Mouse (Mus musculus) lung, postnatal 4 days (tissue): ENCODE results near the gene Pik3c2g.

Experiments
- DNase-seq, 2 experiments: peaks; one replicate each; pipeline ENCODE4 v3.0.0; 2021

Gene Pik3c2g

GRCm38 (mm10) chr6:139738350-139738749 is 151.3 kb downstream of the Pik3c2g start:
- peak in 1 of 2 experiments; percentile 24 for DNase-seq

GRCm38 (mm10) chr6:139742693-139743432 is 155.8 kb downstream of the Pik3c2g start:
- DNase-seq: no peak

GRCm38 (mm10) chr6:139746758-139747479 is 159.9 kb downstream of the Pik3c2g start:
- DNase-seq: no peak

GRCm38 (mm10) chr6:139748091-139748771 is 161.2 kb downstream of the Pik3c2g start:
- DNase-seq: no peak

GRCm38 (mm10) chr6:139750599-139750998 is 163.6 kb downstream of the Pik3c2g start:
- no peak for DNase-seq

- no peak for DNase-seq
Observed at GRCm38 (mm10) chr6:139751022-139751421, 164.0 kb downstream of the Pik3c2g start.

GRCm38 (mm10) chr6:139757876-139758275 is 170.9 kb downstream of the Pik3c2g start:
- no peak for DNase-seq

GRCm38 (mm10) chr6:139760978-139761377 is 174.0 kb downstream of the Pik3c2g start:
- DNase-seq: no peak

GRCm38 (mm10) chr6:139764398-139764797 is 177.4 kb downstream of the Pik3c2g start:
- no peak for DNase-seq

GRCm38 (mm10) chr6:139769744-139770473 is 182.9 kb downstream of the Pik3c2g start:
- DNase-seq: no peak

GRCm38 (mm10) chr6:139770535-139770934 is 183.5 kb downstream of the Pik3c2g start:
- no peak for DNase-seq

- DNase-seq: peak; percentile 50 to 69
Observed at GRCm38 (mm10) chr6:139777576-139778282, 190.7 kb downstream of the Pik3c2g start.

GRCm38 (mm10) chr6:139780028-139780427 is 193.0 kb downstream of the Pik3c2g start:
- no peak for DNase-seq

GRCm38 (mm10) chr6:139789479-139789878 is 202.5 kb downstream of the Pik3c2g start:
- DNase-seq: no peak

GRCm38 (mm10) chr6:139799541-139800226 is 212.7 kb downstream of the Pik3c2g start:
- DNase-seq: no peak

GRCm38 (mm10) chr6:139821916-139822315 is 234.9 kb downstream of the Pik3c2g start:
- DNase-seq: peak in 1 of 2 experiments; percentile 26

GRCm38 (mm10) chr6:139838239-139838638 is 251.2 kb downstream of the Pik3c2g start:
- no peak for DNase-seq

- DNase-seq: no peak
Observed at GRCm38 (mm10) chr6:139838713-139839112, 251.7 kb downstream of the Pik3c2g start.

GRCm38 (mm10) chr6:139839907-139840306 is 252.9 kb downstream of the Pik3c2g start:
- DNase-seq: peak in 1 of 2 experiments; percentile 6

- DNase-seq: peak; percentile 18 to 25
Observed at GRCm38 (mm10) chr6:139841272-139841671, 254.3 kb downstream of the Pik3c2g start.

- no peak for DNase-seq
Observed at GRCm38 (mm10) chr6:139842626-139843025, 255.6 kb downstream of the Pik3c2g start.

- DNase-seq: no peak
Observed at GRCm38 (mm10) chr6:139843531-139843930, 256.5 kb downstream of the Pik3c2g start.
